Mouse (Mus musculus): ENCODE measurements around the gene Pnkp. TPM values are rescaled to one million over a fixed set of nuclear protein-coding genes. Genes with fewer than 3 reads are reported as not detected.
A peak's percentile ranks its signal among the peaks of the same experiment; 100 is the strongest.

Gene Pnkp
- polyA plus RNA-seq, 1 experiment from 2014 or later = 43.1 TPM

GRCm38 (mm10) chr7:44892276-44892921 lies 35.5 kb downstream of the Pnkp start, which contains the start of gene Med25:
Med25 (minus strand) TSS chr7:44892712.
- DNase-seq (ENCODE audit: low spot score) = peak; percentile 90
- H3K36me3 ChIP-seq = peaks cover 38% of the 10 kb centered on the region
- H3K4me3 ChIP-seq = peak within 1 kb of the TSS; percentile 88
- peak within 1 kb of the TSS; percentile 98 for H3K27ac ChIP-seq
- no peaks in the 10 kb centered on the region for H3K27me3 ChIP-seq (ENCODE audit: low read depth, poor library complexity, severe bottlenecking)
- no peaks in the 10 kb centered on the region for H3K9me3 ChIP-seq (replicated peaks)
- peaks cover 43% of the 10 kb centered on the region for H3K4me1 ChIP-seq
- WGBS = 0% methylated on average over 56 of the region's 56 CpGs

DNA sequence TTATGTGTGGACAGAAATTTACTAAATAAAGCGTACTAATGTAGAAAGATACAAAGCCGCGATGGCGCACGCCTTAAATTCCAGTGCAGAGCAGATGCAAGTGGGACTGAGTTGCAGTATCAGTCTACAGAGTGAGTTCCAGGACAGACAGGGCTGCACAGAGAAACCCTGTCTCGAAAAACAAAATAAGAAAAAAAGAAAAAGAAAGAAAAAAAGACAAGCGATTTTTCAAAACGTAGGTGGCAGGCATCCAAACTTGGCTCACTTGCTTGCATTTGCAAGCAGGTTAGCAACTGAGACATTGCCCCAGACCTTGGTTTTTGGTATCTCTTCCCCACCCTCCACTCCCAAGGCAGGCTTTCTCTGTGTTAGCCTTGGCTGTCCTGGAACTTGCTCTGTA lies 36.3 kb downstream of the Pnkp start:
- Histone ChIP-seq H3K4me1 (peaks cover 43% of the 10 kb centered on the region), H3K36me3 (peaks cover 32% of the 10 kb centered on the region), H3K27ac (peak overlapping the region; percentile 98), H3K4me3 (peak overlapping the region; percentile 88), H3K27me3 (ENCODE audit: low read depth, poor library complexity, severe bottlenecking) (no peaks in the 10 kb centered on the region), H3K9me3 (replicated peaks) (no peaks in the 10 kb centered on the region)
- no peak for DNase-seq (ENCODE audit: low spot score)
- WGBS = 42% methylated on average over 8 of the region's 8 CpGs

GRCm38 (mm10) chr7:44894175-44894574 lies 37.2 kb downstream of the Pnkp start:
- Histone ChIP-seq H3K4me3 (no peak overlapping the region), H3K27ac (no peak overlapping the region), H3K36me3 (peaks cover 32% of the 10 kb centered on the region), H3K27me3 (ENCODE audit: low read depth, poor library complexity, severe bottlenecking) (no peaks in the 10 kb centered on the region), H3K9me3 (replicated peaks) (no peaks in the 10 kb centered on the region), H3K4me1 (peaks cover 52% of the 10 kb centered on the region)
- no peak for DNase-seq (ENCODE audit: low spot score)
- WGBS = 87% methylated on average over 3 of the region's 3 CpGs

DNA sequence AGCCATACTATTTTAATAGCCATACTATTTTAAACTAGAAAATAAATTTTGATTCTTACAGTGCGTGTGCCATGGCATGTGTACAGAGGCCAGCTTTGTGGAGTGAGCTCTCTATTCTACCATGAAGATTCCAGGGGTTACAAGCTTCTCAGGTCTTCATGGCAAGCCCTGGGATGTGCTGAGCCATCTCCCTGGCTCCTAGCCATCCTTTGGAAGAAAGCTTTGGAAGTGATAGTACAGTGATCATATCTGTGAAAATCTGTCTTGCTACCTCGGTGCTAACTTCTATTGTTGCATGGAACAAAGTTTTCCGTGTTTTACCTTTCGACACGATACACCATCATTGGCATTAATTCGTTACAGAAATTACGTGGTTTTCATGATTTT lies 38.3 kb downstream of the Pnkp start:
- H3K9me3 ChIP-seq (replicated peaks) = no peaks in the 10 kb centered on the region
- DNase-seq (ENCODE audit: low spot score) = no peak
- H3K27me3 ChIP-seq (ENCODE audit: low read depth, poor library complexity, severe bottlenecking) = no peaks in the 10 kb centered on the region
- H3K36me3 ChIP-seq = peaks cover 34% of the 10 kb centered on the region
- peak overlapping the region; percentile 91 for H3K27ac ChIP-seq
- peak overlapping the region; percentile 66 for H3K4me3 ChIP-seq
- H3K4me1 ChIP-seq = peaks cover 52% of the 10 kb centered on the region
- whole genome bisulfite sequencing = 78% methylated on average over 7 of the region's 7 CpGs

DNA sequence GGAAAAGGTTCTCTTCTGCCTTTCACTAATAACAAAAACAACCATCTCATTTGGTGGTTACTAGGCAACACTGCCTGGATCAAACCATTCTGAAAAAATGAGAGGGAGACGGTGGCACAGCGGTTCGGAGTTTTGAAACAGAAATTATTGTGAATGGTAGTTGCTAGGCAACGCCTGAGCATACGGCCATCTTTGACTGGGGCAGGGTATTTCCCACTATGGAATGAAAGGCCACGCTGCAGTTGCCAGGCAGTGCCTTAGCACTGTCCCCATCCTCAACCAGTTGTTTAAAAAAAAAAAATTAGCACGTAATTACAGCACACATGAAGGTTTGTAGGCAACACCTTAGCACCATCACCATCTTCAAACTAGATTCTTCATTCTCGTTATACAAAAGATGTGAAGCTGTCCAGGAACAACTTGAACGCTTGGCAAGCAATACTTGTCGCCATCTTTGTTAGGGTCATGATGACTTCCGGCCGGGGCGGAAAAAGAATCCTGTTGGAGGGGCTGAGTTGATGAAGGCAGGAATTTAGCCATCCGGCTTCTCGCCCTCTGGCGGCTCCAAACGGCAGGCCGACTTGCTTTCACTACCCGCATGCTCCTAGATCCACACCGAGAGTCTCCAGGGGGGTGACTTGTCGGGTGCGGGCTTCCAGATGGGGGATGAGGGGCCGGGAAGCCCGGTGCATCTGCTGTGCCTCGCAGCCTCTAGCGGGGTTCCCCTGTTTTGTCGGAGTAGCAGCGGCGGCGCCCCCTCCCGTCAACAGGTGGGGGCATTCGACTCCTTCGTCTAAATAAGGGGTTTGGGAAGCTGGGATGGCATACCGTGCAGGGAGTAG lies 38.9 kb downstream of the Pnkp start, which contains the start of gene Fuz:
Fuz (plus strand) TSS at position 487 of the 842 bp plus-strand sequence.
- WGBS = 2% methylated on average over 34 of the region's 34 CpGs
- no peaks in the 10 kb centered on the region for H3K27me3 ChIP-seq (ENCODE audit: low read depth, poor library complexity, severe bottlenecking)
- peak within 1 kb of the TSS; percentile 66 for H3K4me3 ChIP-seq
- no peaks in the 10 kb centered on the region for H3K9me3 ChIP-seq (replicated peaks)
- H3K36me3 ChIP-seq = peaks cover 34% of the 10 kb centered on the region
- peaks cover 50% of the 10 kb centered on the region for H3K4me1 ChIP-seq
- DNase-seq (ENCODE audit: low spot score) = peak; percentile 91
- H3K27ac ChIP-seq = peak within 1 kb of the TSS; percentile 91

DNA sequence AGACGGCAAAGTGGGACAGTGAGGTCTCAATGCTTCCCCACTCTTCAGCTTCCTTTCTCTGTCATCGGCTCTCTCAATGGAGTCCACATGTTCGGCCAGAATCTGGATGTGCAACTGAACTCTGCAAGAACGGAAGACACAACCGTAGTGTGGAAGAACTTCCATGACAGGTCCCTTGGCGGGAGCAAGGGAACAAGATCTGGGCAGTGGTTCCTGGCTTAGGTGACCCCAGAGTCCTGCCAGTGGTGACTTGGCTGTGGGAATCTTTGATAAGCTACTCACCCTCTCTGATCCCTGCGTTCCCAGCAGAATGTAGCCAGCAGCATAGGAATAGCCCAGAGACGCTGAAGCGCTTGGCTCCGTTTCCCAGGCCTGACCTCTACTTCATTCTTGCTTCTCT lies 39.6 kb downstream of the Pnkp start:
- H3K4me1 ChIP-seq = peaks cover 50% of the 10 kb centered on the region
- H3K36me3 ChIP-seq = peaks cover 37% of the 10 kb centered on the region
- H3K27ac ChIP-seq = peak overlapping the region; percentile 91
- peak overlapping the region; percentile 66 for H3K4me3 ChIP-seq
- no peaks in the 10 kb centered on the region for H3K27me3 ChIP-seq (ENCODE audit: low read depth, poor library complexity, severe bottlenecking)
- DNase-seq (ENCODE audit: low spot score) = no peak
- 52% methylated on average over 10 of the region's 10 CpGs for WGBS
- H3K9me3 ChIP-seq (replicated peaks) = no peaks in the 10 kb centered on the region

DNA sequence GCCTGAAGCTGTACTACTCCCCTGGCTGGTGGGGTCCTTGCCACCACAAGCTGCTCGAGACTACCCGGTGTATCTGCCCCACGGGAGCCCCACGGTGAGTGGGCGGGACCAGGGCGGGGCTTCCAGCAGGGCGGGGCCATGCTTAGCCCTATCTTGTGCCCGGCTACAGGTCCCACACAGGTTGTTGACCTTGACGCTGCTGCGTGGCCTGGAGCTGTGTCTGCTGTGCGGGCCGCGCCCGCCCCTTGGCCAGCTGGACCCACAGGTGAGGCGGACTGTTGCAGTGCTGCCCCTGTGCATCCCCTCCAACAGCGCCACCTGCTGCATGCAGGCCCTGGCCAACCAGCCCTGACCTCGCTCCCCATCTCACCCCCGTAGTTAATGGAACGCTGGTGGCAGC lies 41.7 kb downstream of the Pnkp start:
- peak overlapping the region; percentile 3 for H3K27ac ChIP-seq
- no peaks in the 10 kb centered on the region for H3K27me3 ChIP-seq (ENCODE audit: low read depth, poor library complexity, severe bottlenecking)
- H3K36me3 ChIP-seq = peaks cover 54% of the 10 kb centered on the region
- peak overlapping the region; percentile 13 for H3K4me3 ChIP-seq
- peak; percentile 47 for DNase-seq (ENCODE audit: low spot score)
- no peaks in the 10 kb centered on the region for H3K9me3 ChIP-seq (replicated peaks)
- H3K4me1 ChIP-seq = peaks cover 48% of the 10 kb centered on the region
- 36% methylated on average over 19 of the region's 19 CpGs for WGBS

- Histone ChIP-seq H3K4me1 (peaks cover 40% of the 10 kb centered on the region), H3K4me3 (no peak overlapping the region), H3K27me3 (ENCODE audit: low read depth, poor library complexity, severe bottlenecking) (no peaks in the 10 kb centered on the region), H3K36me3 (peaks cover 74% of the 10 kb centered on the region), H3K9me3 (replicated peaks) (no peaks in the 10 kb centered on the region), H3K27ac (0 out of 2 replicates have a peak overlapping the region, but pooled peaks have one; percentile 71)
- no peak for DNase-seq (ENCODE audit: low spot score)
- 85% methylated on average over 11 of the region's 11 CpGs for WGBS
Observed at GRCm38 (mm10) chr7:44900632-44901031, 43.7 kb downstream of the Pnkp start.

DNA sequence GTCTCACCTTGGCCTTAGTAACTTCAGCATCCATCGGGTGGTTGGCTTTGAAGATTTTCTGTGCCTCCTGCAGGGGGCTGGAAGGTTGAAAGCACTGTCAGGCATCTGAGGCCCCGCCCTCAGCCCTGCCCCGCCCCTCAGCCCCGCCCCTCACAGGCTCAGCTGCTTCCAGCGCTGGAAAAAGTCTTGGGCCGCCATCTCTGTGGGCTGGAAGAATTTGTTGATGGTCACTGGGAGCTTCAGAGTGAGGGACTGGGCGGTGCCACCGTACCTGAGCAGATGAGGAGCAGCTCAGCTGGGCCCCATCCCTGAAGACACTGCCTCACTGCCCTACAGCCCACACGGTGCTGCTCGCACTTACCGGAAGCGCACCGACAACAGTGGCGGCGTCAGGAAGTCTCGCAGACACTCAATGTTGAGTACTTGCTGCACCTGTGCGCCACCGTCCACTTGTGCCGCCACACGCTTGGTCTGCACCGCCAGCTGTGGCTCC lies 44.3 kb downstream of the Pnkp start:
- WGBS = 18% methylated on average over 21 of the region's 21 CpGs
- peak; percentile 85 for DNase-seq (ENCODE audit: low spot score)
- Histone ChIP-seq H3K9me3 (replicated peaks) (no peaks in the 10 kb centered on the region), H3K27me3 (ENCODE audit: low read depth, poor library complexity, severe bottlenecking) (no peaks in the 10 kb centered on the region), H3K27ac (peak overlapping the region; percentile 71), H3K4me3 (peak overlapping the region; percentile 44), H3K4me1 (peaks cover 37% of the 10 kb centered on the region), H3K36me3 (peaks cover 81% of the 10 kb centered on the region)

GRCm38 (mm10) chr7:44905430-44905829 lies 48.5 kb downstream of the Pnkp start:
- no peak overlapping the region for H3K27ac ChIP-seq
- no peak overlapping the region for H3K4me3 ChIP-seq
- 94% methylated on average over 20 of the region's 20 CpGs for WGBS
- no peaks in the 10 kb centered on the region for H3K27me3 ChIP-seq (ENCODE audit: low read depth, poor library complexity, severe bottlenecking)
- H3K9me3 ChIP-seq (replicated peaks) = no peaks in the 10 kb centered on the region
- H3K36me3 ChIP-seq = peaks cover 95% of the 10 kb centered on the region
- no peak for DNase-seq (ENCODE audit: low spot score)
- peaks cover 18% of the 10 kb centered on the region for H3K4me1 ChIP-seq

GRCm38 (mm10) chr7:44908706-44909476 lies 52.0 kb downstream of the Pnkp start:
- no peak for DNase-seq (ENCODE audit: low spot score)
- Histone ChIP-seq H3K4me3 (no peak overlapping the region), H3K27ac (no peak overlapping the region), H3K27me3 (ENCODE audit: low read depth, poor library complexity, severe bottlenecking) (no peaks in the 10 kb centered on the region), H3K4me1 (no peaks in the 10 kb centered on the region), H3K36me3 (peaks cover 99% of the 10 kb centered on the region), H3K9me3 (replicated peaks) (no peaks in the 10 kb centered on the region)
- WGBS = 89% methylated on average over 15 of the region's 15 CpGs
